Mouse (Mus musculus): ENCODE data around the gene Galm. TPM values are rescaled to one million over a fixed set of nuclear protein-coding genes. Genes with fewer than 3 reads are reported as not detected.

Gene Galm
- polyA plus RNA-seq, 1 experiment: 9.3 TPM

DNA sequence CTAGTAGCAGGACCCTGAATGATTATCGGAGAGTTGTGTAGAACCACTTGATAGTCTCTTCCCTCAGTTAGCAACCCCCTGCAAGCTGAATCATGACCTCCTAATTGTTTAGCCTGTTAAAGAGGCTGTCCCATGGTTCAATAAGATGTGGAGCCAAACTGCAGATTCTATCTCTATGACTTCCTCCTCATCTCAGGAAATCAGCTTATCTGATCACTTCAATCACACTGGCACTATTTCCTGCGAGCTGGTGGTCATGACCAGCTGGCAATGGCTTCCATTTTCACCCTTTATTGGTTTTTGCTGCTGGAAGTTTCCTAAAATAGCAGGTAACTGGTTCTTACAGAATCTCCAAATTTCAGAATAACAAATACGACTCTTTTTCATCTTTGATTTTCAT lies 18.5 kb downstream of the Galm start:
- no peak overlapping the region for H3K4me3 ChIP-seq (ENCODE audit: control insufficient read depth, insufficient read depth, low read length)
- WGBS: 7% methylated on average over 3 of the region's 3 CpGs

DNA sequence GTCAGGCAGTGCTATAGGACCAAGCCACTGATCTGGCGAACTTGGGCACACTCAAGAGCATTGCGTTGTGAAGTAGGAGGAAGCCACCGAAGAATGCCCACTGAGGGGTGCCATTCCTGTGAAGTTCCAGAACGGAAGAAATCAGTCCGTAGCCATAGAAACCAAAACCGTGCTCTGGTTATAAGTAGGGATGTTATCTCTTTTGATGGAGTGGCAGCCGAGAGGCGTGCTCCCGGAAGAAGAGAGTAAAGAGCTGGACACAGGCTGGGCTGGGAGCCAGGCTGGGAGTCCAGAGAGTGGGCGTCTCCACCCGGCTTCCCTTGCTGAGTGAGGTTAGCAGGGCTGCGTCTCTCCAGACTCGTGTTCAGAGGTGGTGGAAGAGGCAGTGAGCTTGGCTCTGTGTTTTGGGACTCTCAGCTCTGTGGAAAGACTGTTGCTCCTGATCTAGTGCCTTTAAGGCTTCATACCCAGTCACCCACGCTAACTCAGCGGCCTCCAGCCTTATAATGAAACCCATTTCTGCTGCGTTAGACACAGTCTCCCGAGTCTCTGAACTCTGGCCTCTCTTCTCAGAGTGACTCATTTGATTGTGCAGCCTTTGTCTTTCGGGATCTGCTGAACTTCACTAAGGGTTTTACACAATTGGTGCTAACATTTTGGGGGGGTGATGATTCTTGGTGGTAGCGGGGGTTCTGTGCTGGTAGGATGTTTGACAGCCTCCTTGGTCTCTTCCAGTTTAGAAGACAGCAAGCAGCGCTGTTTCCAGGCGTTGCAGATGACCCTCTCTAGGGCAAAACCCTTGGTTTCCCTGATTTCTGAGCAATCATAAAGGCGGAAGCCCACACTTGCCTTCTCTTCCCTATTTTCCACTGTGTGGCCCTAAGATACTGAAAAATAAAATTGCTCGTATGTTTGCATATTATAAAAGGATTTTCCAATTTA lies 21.1 kb downstream of the Galm start:
- no peak for DNase-seq
- Histone ChIP-seq H3K4me3 (ENCODE audit: control insufficient read depth, insufficient read depth, low read length) (no peak overlapping the region), H3K36me3 (ENCODE audit: control insufficient read depth, insufficient read depth, low read length) (no peaks in the 10 kb centered on the region), H3K27ac (ENCODE audit: control insufficient read depth, insufficient read depth, low read length) (no peak overlapping the region), H3K27me3 (ENCODE audit: control insufficient read depth, insufficient read depth, low read length) (no peaks in the 10 kb centered on the region), H3K4me1 (replicated peaks; ENCODE audit: control insufficient read depth, insufficient read depth, low read length) (peaks cover 13% of the 10 kb centered on the region)
- 89% methylated on average over 23 of the region's 23 CpGs for WGBS
- TF ChIP-seq CTCF (IDR thresholded peaks at IDR 0.05; ENCODE audit: borderline replicate concordance, control insufficient read depth, extremely low read depth, insufficient read depth, low read length, poor library complexity) (no peak), POLR2A (IDR thresholded peaks at IDR 0.05; ENCODE audit: control insufficient read depth, extremely low read depth, insufficient read depth, low read length, poor library complexity) (no peak)

More for the DNA sequence above, 18.5 kb downstream of the Galm start:
- H3K27me3 ChIP-seq (ENCODE audit: control insufficient read depth, insufficient read depth, low read length): no peaks in the 10 kb centered on the region
- DNase-seq: no peak
- no peak for TF ChIP-seq POLR2A (IDR thresholded peaks at IDR 0.05; ENCODE audit: control insufficient read depth, extremely low read depth, insufficient read depth, low read length, poor library complexity)
- TF ChIP-seq CTCF (IDR thresholded peaks at IDR 0.05; ENCODE audit: borderline replicate concordance, control insufficient read depth, extremely low read depth, insufficient read depth, low read length, poor library complexity): no peak
- H3K27ac ChIP-seq (ENCODE audit: control insufficient read depth, insufficient read depth, low read length): no peak overlapping the region
- H3K36me3 ChIP-seq (ENCODE audit: control insufficient read depth, insufficient read depth, low read length): no peaks in the 10 kb centered on the region
- peaks cover 13% of the 10 kb centered on the region for H3K4me1 ChIP-seq (replicated peaks; ENCODE audit: control insufficient read depth, insufficient read depth, low read length)

DNA sequence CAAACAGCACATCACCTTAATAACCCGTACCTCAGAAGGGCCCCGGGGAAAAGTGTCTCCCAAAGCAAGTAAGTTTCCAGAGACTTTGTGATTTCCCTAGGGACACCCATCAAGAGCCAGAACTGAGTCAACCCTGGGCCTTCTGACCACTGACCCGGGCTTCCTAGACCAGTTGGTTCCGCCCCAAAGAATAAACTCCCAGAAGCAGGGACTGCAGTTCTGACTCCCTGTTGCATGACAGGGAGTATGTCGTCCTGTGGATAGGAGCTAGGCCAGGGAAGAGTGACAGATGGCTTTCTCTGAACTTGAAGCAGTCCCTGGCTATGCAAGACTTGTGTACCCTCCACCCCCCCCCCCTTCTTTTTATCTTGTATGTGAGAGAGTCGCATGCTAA lies 21.7 kb downstream of the Galm start:
- H3K4me1 ChIP-seq (replicated peaks; ENCODE audit: control insufficient read depth, insufficient read depth, low read length): peaks cover 13% of the 10 kb centered on the region
- no peaks in the 10 kb centered on the region for H3K36me3 ChIP-seq (ENCODE audit: control insufficient read depth, insufficient read depth, low read length)
- WGBS: 93% methylated on average over 6 of the region's 6 CpGs
- no peak overlapping the region for H3K4me3 ChIP-seq (ENCODE audit: control insufficient read depth, insufficient read depth, low read length)
- H3K27me3 ChIP-seq (ENCODE audit: control insufficient read depth, insufficient read depth, low read length): no peaks in the 10 kb centered on the region
- no peak for DNase-seq
- H3K27ac ChIP-seq (ENCODE audit: control insufficient read depth, insufficient read depth, low read length): no peak overlapping the region
- TF ChIP-seq POLR2A (IDR thresholded peaks at IDR 0.05; ENCODE audit: control insufficient read depth, extremely low read depth, insufficient read depth, low read length, poor library complexity) (no peak), CTCF (IDR thresholded peaks at IDR 0.05; ENCODE audit: borderline replicate concordance, control insufficient read depth, extremely low read depth, insufficient read depth, low read length, poor library complexity) (no peak)

DNA sequence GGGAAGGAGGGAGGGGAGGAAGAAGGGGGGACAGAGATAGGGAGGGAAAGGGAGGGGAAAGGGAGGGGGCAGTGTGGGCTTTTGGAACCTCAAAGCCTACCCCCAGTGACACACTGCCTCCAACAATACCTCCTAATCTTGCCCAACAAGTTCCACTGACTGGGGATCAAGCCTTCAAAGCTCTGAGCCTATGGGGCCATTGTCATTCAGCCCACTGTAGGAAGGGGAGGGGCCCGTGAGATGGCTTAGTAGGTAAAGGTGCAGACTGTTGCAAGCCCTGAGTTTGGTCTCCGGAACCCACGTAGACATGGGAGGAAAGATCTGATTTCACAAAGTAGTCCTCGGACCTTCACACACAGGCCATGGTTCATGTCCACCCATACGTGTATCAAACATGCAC lies 24.1 kb downstream of the Galm start:
- Histone ChIP-seq H3K27ac (ENCODE audit: control insufficient read depth, insufficient read depth, low read length) (no peak overlapping the region), H3K27me3 (ENCODE audit: control insufficient read depth, insufficient read depth, low read length) (no peaks in the 10 kb centered on the region), H3K4me1 (replicated peaks; ENCODE audit: control insufficient read depth, insufficient read depth, low read length) (peaks cover 6% of the 10 kb centered on the region; the same call in 1 of the 2 replicates), H3K36me3 (ENCODE audit: control insufficient read depth, insufficient read depth, low read length) (no peaks in the 10 kb centered on the region), H3K4me3 (ENCODE audit: control insufficient read depth, insufficient read depth, low read length) (no peak overlapping the region)
- TF ChIP-seq POLR2A (IDR thresholded peaks at IDR 0.05; ENCODE audit: control insufficient read depth, extremely low read depth, insufficient read depth, low read length, poor library complexity): no peak
- no peak for TF ChIP-seq CTCF (IDR thresholded peaks at IDR 0.05; ENCODE audit: borderline replicate concordance, control insufficient read depth, extremely low read depth, insufficient read depth, low read length, poor library complexity)
- no peak for DNase-seq
- WGBS: 95% methylated on average over 5 of the region's 5 CpGs

DNA sequence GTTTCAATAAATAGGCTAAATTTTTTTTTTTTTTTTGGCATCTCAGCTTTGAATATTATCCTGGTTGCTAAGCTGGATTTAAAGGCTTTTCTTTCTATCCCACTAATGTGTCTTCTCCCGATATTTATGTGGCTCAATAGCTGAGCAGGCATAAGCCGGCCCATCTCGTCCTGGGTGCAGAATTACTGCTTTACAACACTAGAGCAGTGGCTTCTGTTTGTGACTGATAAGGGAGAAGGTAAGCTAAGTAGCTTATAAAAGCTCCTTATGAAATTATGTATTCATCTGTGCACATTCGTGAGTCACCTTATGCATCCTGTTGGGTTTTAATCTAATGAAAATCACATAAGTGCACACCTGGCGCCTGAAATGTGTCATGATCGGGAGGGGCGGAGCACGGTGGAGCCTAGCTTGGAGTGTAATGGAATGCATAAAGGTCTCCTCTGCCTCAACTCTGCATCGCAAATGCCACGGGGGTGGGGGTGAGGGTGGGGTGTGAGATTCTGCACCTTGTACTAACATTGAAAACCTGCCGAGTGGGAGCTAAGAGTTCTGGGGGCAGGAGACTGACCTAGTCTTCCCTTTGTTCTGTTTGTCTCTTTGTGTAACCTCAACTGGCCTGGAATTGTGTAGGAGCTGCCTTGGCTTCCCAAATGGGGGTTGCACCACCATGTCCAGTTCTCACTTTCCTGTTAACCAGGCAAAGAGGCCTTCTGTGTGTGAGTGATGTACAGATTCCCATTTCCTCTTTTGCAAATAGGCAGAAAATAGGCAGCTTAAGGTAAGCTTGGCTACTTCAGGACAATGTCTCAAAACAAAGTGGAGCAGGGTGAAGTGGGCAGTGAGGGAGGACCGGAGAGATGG lies 25.7 kb downstream of the Galm start:
- Histone ChIP-seq H3K4me1 (replicated peaks; ENCODE audit: control insufficient read depth, insufficient read depth, low read length) (peaks cover 12% of the 10 kb centered on the region), H3K4me3 (ENCODE audit: control insufficient read depth, insufficient read depth, low read length) (no peak overlapping the region), H3K27ac (ENCODE audit: control insufficient read depth, insufficient read depth, low read length) (no peak overlapping the region), H3K36me3 (ENCODE audit: control insufficient read depth, insufficient read depth, low read length) (no peaks in the 10 kb centered on the region), H3K27me3 (ENCODE audit: control insufficient read depth, insufficient read depth, low read length) (no peaks in the 10 kb centered on the region)
- DNase-seq: no peak
- WGBS: 89% methylated on average over 12 of the region's 12 CpGs
- TF ChIP-seq POLR2A (IDR thresholded peaks at IDR 0.05; ENCODE audit: control insufficient read depth, extremely low read depth, insufficient read depth, low read length, poor library complexity) (no peak), CTCF (IDR thresholded peaks at IDR 0.05; ENCODE audit: borderline replicate concordance, control insufficient read depth, extremely low read depth, insufficient read depth, low read length, poor library complexity) (no peak)

DNA sequence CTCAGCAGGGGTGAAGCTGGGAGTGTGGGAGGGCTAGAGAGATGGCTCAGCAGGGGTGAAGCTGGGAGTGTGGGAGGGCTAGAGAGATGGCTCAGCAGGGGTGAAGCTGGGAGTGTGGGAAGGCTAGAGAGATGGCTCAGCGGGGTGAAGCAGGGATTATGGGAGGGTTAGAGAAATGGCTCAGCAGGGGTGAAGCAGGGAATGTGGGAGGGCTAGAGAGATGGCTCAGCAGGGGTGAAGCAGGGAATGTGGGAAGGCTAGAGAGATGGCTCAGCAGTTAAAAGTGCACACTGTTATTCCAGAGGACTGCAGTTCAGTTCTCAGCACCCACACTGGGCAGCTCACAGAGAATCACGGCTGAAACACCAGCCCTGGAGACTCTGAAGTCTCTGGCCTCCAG lies 26.4 kb downstream of the Galm start:
- H3K4me1 ChIP-seq (replicated peaks; ENCODE audit: control insufficient read depth, insufficient read depth, low read length): peaks cover 14% of the 10 kb centered on the region
- H3K4me3 ChIP-seq (ENCODE audit: control insufficient read depth, insufficient read depth, low read length): no peak overlapping the region
- no peak overlapping the region for H3K27ac ChIP-seq (ENCODE audit: control insufficient read depth, insufficient read depth, low read length)
- DNase-seq: no peak
- no peaks in the 10 kb centered on the region for H3K27me3 ChIP-seq (ENCODE audit: control insufficient read depth, insufficient read depth, low read length)
- TF ChIP-seq POLR2A (IDR thresholded peaks at IDR 0.05; ENCODE audit: control insufficient read depth, extremely low read depth, insufficient read depth, low read length, poor library complexity) (no peak), CTCF (IDR thresholded peaks at IDR 0.05; ENCODE audit: borderline replicate concordance, control insufficient read depth, extremely low read depth, insufficient read depth, low read length, poor library complexity) (no peak)
- WGBS: 98% methylated on average over 2 of the region's 2 CpGs
- no peaks in the 10 kb centered on the region for H3K36me3 ChIP-seq (ENCODE audit: control insufficient read depth, insufficient read depth, low read length)
